Comparison of ENCODE assay signal across 9 mouse cellular contexts in the genomic region with DNA sequence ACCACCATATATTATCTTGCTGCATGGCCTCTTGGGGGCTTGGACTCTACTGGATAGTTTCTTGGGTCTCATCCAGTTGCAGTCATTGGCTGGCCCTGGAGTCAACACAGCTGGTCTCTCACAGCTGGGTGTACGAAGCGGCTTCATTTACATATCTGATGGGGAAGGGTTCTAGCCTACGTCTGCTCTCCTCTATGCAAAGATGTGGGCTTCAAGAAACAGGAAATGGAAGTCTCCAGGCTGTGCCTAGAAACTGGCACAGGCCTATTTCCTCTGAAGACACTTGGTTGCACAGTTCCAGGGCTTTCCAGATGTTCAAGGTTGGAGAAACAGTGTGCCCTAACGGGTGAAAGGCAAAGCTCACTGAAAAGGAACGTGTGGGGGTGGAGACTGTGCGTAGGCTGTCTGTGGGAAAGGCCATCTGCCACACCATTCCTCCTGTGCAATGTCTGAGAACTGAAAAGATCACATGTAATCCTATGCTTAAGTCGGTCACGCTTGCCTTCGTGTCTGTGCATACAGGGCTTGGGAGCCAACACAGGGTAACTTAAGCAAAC. TPM values are rescaled to one million over a fixed set of nuclear protein-coding genes. Genes with fewer than 3 reads are reported as not detected.
DNase-seq lines count a peak whose midpoint lies in the region; ATAC-seq and TF ChIP-seq lines count a peak whose summit lies in the region.
"Had no signal": no experiment of that assay in that cellular context is flagged by ENCODE, and none has a peak within 500 bp of the region (broad histone marks: within the 10 kb centered on the region; RNA-seq: fewer than 3 reads in every experiment).

No protein-coding gene starts in this region.

- H3K27ac ChIP-seq in hindbrain, postnatal 0 days = no peak overlapping the region
- H3K27ac ChIP-seq in hindbrain, embryonic 12.5 days = no peak overlapping the region
- H3K27ac ChIP-seq in heart, embryonic 13.5 days (replicated peaks) = peak overlapping the region; percentile 83
- no peak overlapping the region for H3K27ac ChIP-seq in midbrain, embryonic 12.5 days (replicated peaks)

- H3K9me3 ChIP-seq in hindbrain, postnatal 0 days (ENCODE audit: low read length) = no peaks in the 10 kb centered on the region
- H3K9me3 ChIP-seq in hindbrain, embryonic 12.5 days (replicated peaks) = no peaks in the 10 kb centered on the region
- no peaks in the 10 kb centered on the region for H3K9me3 ChIP-seq in heart, embryonic 13.5 days
- H3K9me3 ChIP-seq in midbrain, embryonic 12.5 days = no peaks in the 10 kb centered on the region
- H3K9me3 ChIP-seq: G1E had no signal

- H3K4me1 ChIP-seq in hindbrain, postnatal 0 days (ENCODE audit: insufficient read depth, low read length) = no peaks in the 10 kb centered on the region; the same call in 1 of the 2 replicates
- peaks cover 12% of the 10 kb centered on the region for H3K4me1 ChIP-seq in hindbrain, embryonic 12.5 days
- peaks cover 67% of the 10 kb centered on the region for H3K4me1 ChIP-seq in heart, embryonic 13.5 days
- H3K4me1 ChIP-seq in midbrain, embryonic 12.5 days = peaks cover 18% of the 10 kb centered on the region

- WGBS in hindbrain, postnatal 0 days = 56% methylated on average over 9 of the region's 9 CpGs
- 70% methylated on average over 9 of the region's 9 CpGs for WGBS in hindbrain, embryonic 12.5 days
- 53% methylated on average over 9 of the region's 9 CpGs for WGBS in heart, embryonic 13.5 days
- 49% methylated on average over 9 of the region's 9 CpGs for WGBS in midbrain, embryonic 12.5 days

- ATAC-seq in hindbrain, postnatal 0 days = peak; percentile 60
- ATAC-seq in hindbrain, embryonic 12.5 days (ENCODE audit: low FRiP score) = no peak; the same call in 1 of the 2 replicates
- ATAC-seq in heart, embryonic 13.5 days (ENCODE audit: extremely low read depth, insufficient number of reproducible peaks, low FRiP score, low TSS enrichment) = peak; percentile 33; the same call in 1 of the 2 replicates
- peak; percentile 80 for ATAC-seq in midbrain, embryonic 12.5 days (ENCODE audit: low FRiP score, low read depth)

- no peak overlapping the region for H3K9ac ChIP-seq in hindbrain, postnatal 0 days (replicated peaks; ENCODE audit: low read length)
- no peak overlapping the region for H3K9ac ChIP-seq in hindbrain, embryonic 12.5 days
- H3K9ac ChIP-seq in heart, embryonic 13.5 days = no peak overlapping the region
- no peak overlapping the region for H3K9ac ChIP-seq in midbrain, embryonic 12.5 days (replicated peaks)

- no peak for TF ChIP-seq CTCF in hindbrain, postnatal 0 days (IDR thresholded peaks at IDR 0.05; ENCODE audit: low read depth)

- no peaks in the 10 kb centered on the region for H3K27me3 ChIP-seq in hindbrain, postnatal 0 days (ENCODE audit: insufficient read depth, low read length)
- H3K27me3 ChIP-seq in hindbrain, embryonic 12.5 days = no peaks in the 10 kb centered on the region
- no peaks in the 10 kb centered on the region for H3K27me3 ChIP-seq in heart, embryonic 13.5 days (replicated peaks)
- peaks cover 6% of the 10 kb centered on the region for H3K27me3 ChIP-seq in midbrain, embryonic 12.5 days

- DNase-seq in hindbrain, postnatal 0 days (ENCODE audit: low spot score) = peak; percentile 38
- peak; percentile 48 for DNase-seq in cerebellum, adult 11-12 months
- DNase-seq in B cell, adult 2 months = no peak
- no peak for DNase-seq in Muller cell, postnatal 12 days (ENCODE audit: inconsistent ontology term)
- no peak for DNase-seq in right cerebral cortex, postnatal 4 days

- no peaks in the 10 kb centered on the region for H3K36me3 ChIP-seq in hindbrain, postnatal 0 days (ENCODE audit: insufficient read depth, low read length)
- no peaks in the 10 kb centered on the region for H3K36me3 ChIP-seq in hindbrain, embryonic 12.5 days
- H3K36me3 ChIP-seq in heart, embryonic 13.5 days = no peaks in the 10 kb centered on the region
- no peaks in the 10 kb centered on the region for H3K36me3 ChIP-seq in midbrain, embryonic 12.5 days
- H3K36me3 ChIP-seq: G1E had no signal

- H3K4me3 ChIP-seq in hindbrain, postnatal 0 days (ENCODE audit: low read length) = no peak overlapping the region
- H3K4me3 ChIP-seq in hindbrain, embryonic 12.5 days = no peak overlapping the region
- H3K4me3 ChIP-seq in heart, embryonic 13.5 days = no peak overlapping the region
- H3K4me3 ChIP-seq in midbrain, embryonic 12.5 days = no peak overlapping the region

- no peak overlapping the region for H3K4me2 ChIP-seq in hindbrain, postnatal 0 days (ENCODE audit: low read depth, low read length)
- no peak overlapping the region for H3K4me2 ChIP-seq in hindbrain, embryonic 12.5 days (replicated peaks)
- peak overlapping the region; percentile 2; the same call in 1 of the 2 replicates for H3K4me2 ChIP-seq in heart, embryonic 13.5 days
- no peak overlapping the region for H3K4me2 ChIP-seq in midbrain, embryonic 12.5 days (replicated peaks)

RNA-seq across cellular contexts. Expression of a gene that starts 20.8 kb away (rescaled TPM):
- 40.0 and 43.7 TPM in 2 replicates for total RNA-seq in hindbrain, postnatal 0 days (2014; rRNA removed)
- polyA plus RNA-seq in hindbrain, postnatal 0 days (2015; fragmentation: Nextera tagmentation; extraction: Ambion mirVana) = 8.0 and 8.8 TPM in 2 replicates
- polyA plus RNA-seq in hindbrain, embryonic 12.5 days (2016; fragmentation: Nextera tagmentation; extraction: Ambion mirVana) = 11.2 and 11.6 TPM in 2 replicates
- polyA plus RNA-seq in heart, embryonic 13.5 days (2015; fragmentation: Nextera tagmentation; extraction: Ambion mirVana) = 5.4 and 6.3 TPM in 2 replicates
- 6.8 and 7.0 TPM in 2 replicates for polyA plus RNA-seq in midbrain, embryonic 12.5 days (2016; fragmentation: Nextera tagmentation; extraction: Ambion mirVana)
- polyA plus RNA-seq: G1E had no signal

Comparison
In these comparisons a context has a peak if more than half of its experiments do, and no peak if none do; other contexts are left out.
1. DNase-seq: peak in hindbrain, postnatal 0 days (single experiment) and cerebellum, adult 11-12 months (single experiment); none in B cell, adult 2 months (0 of 2), Muller cell, postnatal 12 days (single experiment) and right cerebral cortex, postnatal 4 days (single experiment).